Mouse (Mus musculus) frontal cortex, postnatal 36 days (tissue): ENCODE measurements around the gene Ulk4.
"Not testable (repeated sequence)": the region's sequence is repeated elsewhere in the genome, so short reads cannot be mapped to it uniquely, and the experiment has no call there.

ENCODE experiments used
- DNase-seq, 2 experiments: peaks; one replicate each; pipeline ENCODE4 v3.0.0; 2022; ENCODE audit warnings: low spot score in 2 of 2

The Ulk4 gene

GRCm38 (mm10) chr9:121253983-121254382 lies 23.0 kb downstream of the Ulk4 start:
- peak in 1 of 2 experiments; percentile 20 for DNase-seq

- DNase-seq, result peak in 1 of 2 experiments; percentile 0
These were observed 26.1 kb downstream of the Ulk4 start for GRCm38 (mm10) chr9:121250854-121251253.

DNA sequence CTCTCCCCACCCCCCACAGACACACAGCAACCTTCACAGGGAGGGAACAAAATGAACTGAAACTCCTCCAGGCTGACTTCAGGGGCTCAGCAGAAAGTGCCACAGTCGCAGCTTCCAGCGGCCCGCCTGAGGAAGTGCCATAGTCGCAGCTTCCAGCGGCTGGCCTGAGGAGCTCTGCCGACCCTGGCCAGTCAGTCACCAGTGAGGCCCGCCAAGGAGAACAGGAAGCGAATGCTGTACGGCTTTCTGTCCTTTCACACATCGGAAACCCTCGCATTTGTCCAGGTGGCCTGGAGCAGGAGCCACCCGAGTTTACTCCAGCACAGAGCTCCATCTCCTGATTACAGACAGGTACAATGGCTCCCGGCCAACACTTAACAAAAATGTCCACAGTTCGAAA lies 27.2 kb downstream of the Ulk4 start:
- peak in 1 of 2 experiments; percentile 5 for DNase-seq

- DNase-seq, result peak; percentile 82 to 86
These were observed 28.8 kb downstream of the Ulk4 start for GRCm38 (mm10) chr9:121247956-121248775.

DNA sequence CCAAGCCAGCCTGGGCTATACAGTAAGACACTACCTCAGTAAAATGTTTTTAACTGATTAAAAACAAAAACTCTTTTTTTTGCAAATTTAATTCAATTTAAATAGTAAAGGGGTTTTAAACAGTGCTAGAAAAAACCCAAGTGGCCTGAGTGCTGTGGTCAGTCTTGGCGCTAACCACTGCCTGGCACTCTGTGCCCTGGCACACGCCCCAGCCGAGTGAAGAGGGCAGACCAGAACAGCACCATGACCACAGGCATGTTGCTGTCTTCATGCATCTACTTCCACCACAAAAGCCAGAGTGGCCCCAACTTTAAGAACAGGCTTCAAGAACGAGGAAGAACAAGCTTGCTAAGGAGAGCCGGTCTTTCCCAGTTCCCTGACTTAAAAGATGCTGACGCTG lies 29.9 kb downstream of the Ulk4 start:
- DNase-seq, result no peak

GRCm38 (mm10) chr9:121242331-121242730 lies 34.7 kb downstream of the Ulk4 start:
- peak in 1 of 2 experiments; percentile 2 for DNase-seq

- no peak for DNase-seq
These were observed 35.2 kb downstream of the Ulk4 start for GRCm38 (mm10) chr9:121241806-121242205.

GRCm38 (mm10) chr9:121241366-121241765 lies 35.6 kb downstream of the Ulk4 start:
- no peak for DNase-seq

DNA sequence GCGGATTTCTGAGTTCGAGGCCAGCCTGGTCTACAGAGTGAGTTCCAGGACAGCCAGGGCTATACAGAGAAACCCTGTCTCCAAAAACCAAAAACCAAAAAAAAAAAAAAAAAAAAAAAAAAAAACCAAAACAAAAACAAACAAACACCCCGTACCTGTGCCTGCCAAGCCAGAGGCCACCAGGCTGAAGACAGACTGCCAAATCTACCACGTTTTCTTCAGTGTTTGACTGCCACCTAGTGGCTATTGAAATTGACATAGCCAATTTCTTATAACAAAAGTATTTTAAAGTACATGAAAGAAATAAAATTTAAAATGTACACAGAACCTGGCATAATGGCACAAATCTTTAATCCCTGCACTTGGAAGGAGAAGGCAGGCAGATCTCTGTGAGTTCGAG lies 36.8 kb downstream of the Ulk4 start:
- DNase-seq, result peak in 1 of 2 experiments; percentile 50

DNA sequence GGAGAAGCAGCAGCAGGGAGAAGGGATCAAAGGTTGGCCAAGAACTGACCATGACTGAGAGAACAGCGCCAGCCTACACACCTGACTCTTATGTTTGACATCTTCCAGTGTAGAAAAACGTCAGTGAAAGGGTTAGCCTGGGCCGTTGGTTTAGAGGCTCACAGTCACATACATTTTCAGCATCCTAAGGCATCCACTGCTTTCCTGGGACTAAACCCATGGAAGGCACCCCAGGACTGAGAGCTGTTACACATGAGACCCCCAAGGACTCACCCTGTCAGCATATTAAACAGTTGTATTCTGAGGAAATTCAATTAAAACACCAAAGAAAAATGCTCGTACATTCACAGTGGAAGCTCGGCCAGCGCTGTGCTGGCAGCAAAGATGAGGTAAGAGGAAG lies 37.4 kb downstream of the Ulk4 start:
- DNase-seq, result no peak

GRCm38 (mm10) chr9:121218636-121219035 lies 58.4 kb downstream of the Ulk4 start:
- DNase-seq, result no peak

GRCm38 (mm10) chr9:121218230-121218629 lies 58.8 kb downstream of the Ulk4 start:
- DNase-seq, result no peak

- DNase-seq, result no peak
These were observed 59.3 kb downstream of the Ulk4 start for GRCm38 (mm10) chr9:121217742-121218141.

DNA sequence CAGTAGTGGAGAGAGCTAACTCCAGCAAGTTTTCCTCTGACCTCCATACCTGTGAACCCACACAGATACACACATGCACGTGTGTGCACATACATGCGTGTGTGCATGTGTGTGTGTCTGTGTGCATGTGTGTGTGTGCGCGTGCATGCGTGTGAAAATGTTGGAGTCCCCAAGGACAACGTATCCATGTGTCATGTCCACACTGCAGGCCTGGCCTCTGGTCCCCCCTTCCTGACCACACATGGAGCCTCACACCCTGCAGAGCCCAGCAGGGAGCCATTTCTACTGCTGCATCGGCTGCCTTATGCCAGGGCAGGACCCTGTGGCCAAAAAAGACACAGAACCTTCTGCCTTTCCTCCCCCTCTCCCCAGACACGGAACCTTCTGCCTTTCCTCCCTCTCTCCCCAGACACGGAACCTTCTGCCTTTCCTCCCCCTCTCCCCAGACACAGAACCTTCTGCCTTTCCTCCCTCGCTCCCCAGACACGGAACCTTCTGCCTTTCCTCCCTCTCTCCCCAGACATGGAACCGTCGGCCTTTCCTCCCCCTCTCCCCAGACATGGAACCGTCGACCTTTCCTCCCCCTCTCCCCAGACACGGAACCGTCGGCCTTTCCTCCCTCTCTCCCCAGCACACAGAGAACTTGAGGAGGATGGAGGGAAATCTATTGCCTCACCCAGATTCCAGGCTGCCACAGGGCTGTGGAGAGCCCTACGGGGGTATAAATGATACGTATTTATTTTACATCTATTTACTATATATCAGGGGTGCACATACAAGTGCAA lies 60.3 kb downstream of the Ulk4 start:
- DNase-seq, result no peak

DNA sequence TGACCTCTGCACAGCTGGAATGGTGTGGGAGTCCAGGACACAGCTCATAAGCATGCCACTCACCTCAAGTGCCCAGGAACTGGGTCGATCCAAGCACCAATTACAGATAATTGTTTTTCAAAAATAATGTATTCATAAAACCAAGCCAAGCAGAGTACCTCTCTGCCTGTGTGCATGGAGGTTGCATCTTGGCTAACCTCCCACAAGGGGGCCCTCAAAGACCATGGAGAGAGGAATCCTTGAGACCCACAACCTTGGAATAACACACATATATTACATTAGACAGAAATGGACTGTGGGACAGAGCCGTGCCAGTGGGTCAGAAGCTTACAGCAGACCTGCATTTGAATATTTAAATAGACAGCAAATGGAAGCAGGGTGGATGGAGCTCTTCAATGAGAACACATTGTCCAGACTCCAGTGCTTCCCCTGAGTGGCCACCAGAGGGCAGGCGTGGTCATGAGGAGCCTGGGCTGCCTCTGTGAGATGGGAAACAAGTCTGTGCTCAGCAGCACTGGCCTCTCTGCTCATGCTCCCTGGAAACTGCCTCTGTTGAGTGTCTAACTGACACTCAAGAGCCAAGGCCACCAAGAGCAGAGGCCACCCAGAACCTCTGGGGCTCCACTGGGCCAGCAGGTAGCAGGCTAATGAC lies 61.5 kb downstream of the Ulk4 start:
- DNase-seq, result peak; percentile 44 to 64

- no peak for DNase-seq
These were observed 64.7 kb downstream of the Ulk4 start for GRCm38 (mm10) chr9:121212322-121212721.

DNA sequence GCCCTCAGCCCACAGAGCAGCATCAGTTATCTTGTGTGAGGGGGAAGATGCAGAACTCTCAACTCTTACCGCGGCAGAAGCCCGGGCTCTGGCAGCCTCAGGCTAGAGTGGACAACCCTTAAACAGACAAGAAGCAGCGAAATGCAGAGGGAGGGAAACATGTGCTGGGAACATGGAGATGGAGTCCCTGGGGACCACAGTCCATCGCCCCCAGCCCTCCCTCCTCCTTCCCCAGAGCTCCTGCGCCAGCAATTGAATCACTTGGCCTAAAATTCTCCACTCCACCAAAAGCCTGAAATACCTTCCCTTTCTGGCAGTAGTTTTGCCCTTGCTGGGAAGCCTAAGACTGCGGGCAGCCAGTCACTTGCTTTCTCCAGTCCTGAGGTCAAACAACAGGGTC lies 72.0 kb downstream of the Ulk4 start:
- DNase-seq, result no peak

- DNase-seq, result no peak
These were observed 72.7 kb downstream of the Ulk4 start for GRCm38 (mm10) chr9:121204149-121204800.

GRCm38 (mm10) chr9:121203686-121204085 lies 73.3 kb downstream of the Ulk4 start:
- DNase-seq, result no peak

GRCm38 (mm10) chr9:121199146-121199685 lies 77.8 kb downstream of the Ulk4 start:
- DNase-seq, result not testable (repeated sequence)

DNA sequence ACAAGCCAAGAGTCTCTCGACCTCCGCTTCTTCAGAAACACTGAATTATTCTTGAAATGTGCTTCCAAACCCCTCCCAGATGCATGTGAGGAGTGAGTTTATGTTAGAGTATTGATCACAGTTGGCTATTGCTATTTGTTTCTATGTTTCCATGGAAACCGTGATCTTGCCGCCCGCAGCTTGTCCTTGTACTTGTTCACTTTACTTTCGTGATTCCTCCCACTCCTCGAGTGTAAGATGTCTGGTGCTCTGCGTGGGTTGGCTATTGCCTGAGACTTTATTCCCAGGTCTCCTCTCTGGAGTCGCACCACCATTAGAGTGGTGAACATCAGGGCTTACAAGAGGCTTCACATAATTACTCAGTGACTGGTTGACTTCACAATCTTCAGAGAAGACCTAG lies 80.5 kb downstream of the Ulk4 start:
- DNase-seq, result no peak

DNA sequence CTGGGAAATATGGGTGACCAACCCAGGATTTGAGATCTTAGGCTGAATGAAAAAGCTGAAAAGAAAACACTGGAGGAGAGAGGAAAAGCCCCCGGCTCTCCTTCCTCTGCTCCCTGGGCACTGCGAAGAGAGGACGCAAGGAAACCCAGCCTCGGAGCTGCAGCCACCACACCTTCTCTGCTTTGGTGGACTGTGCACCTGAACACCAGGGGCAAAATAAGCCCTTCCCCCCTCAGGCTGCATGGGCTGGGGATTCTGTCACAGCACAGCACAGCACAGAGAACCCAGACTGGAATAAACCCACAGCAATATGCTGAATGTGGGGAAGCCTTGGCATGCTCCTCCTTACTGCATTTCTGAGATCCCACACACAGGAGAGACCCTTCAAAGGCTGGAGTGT lies 81.9 kb downstream of the Ulk4 start:
- no peak for DNase-seq
